Mouse (Mus musculus) small intestine, adult 2 months (tissue): ENCODE results near the gene Gm12185.

Experiments used
- CTCF ChIP-seq: fragments of 200-500 bp; IDR thresholded peaks from 2 replicates; pipeline ENCODE4 v1.5.1; 2012; ENCODE audit warnings: low read depth, mild to moderate bottlenecking, control low read depth, inconsistent platforms, low read length, moderate library complexity, mixed read lengths; ENCODE audit not compliant: insufficient replicate concordance, insufficient read length; ENCODE audit errors: extremely low read depth
- POLR2A ChIP-seq: fragments of 200-500 bp; IDR thresholded peaks from 2 replicates; pipeline ENCODE4 v1.6.1; 2012; ENCODE audit warnings: low read depth, mild to moderate bottlenecking, control low read depth, inconsistent platforms, low read length, moderate library complexity

DNA sequence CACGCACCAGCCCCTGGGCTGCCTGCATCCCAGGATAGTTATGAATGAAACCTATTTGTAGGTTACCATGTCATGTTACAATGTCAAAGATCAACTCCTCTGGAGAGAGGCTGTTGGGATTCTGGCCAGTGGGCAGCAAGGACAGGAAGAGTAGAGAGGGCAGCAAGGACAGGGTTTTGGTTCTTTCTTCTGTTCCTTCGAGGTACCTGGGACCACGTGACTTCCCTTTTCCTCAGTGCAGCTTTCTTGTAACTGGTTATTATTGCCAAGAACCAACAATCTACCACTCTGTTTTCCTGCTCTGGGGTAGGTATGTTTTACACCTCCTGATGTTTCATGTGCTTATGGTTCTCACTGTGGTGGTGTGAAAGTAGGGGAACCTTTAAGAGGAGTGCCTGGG, 128.2 kb downstream of the Gm12185 start:
- TF ChIP-seq CTCF (no peak), POLR2A (no peak)
